Mouse (Mus musculus) brain, adult 2 months (tissue): ENCODE data around the gene Slc6a6.

Experiments used
- DNase-seq: peaks from one replicate; pipeline ENCODE4 v3.0.0; 2011; ENCODE audit warnings: low read depth, low spot score

Slc6a6 gene

DNA sequence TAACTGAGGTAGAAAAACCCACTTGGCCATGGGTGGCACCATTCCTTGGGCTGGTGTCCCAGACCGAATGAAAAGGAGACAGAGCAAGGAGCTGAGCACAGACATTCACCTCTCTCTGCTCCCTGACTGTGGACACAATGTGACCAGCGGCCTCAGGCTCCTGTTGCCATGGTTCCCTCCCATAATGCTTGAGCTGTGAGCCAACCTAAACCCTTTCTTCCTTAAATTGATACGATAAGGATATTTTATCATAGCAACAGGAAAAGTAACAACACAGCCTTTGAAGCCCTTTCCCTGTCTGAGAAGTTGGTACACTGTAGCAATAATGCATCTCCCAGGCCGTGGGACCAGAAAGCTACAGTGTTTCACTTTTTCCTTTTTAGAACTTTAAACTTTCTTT, 14.6 kb upstream of the Slc6a6 start:
- DNase-seq = no peak

DNA sequence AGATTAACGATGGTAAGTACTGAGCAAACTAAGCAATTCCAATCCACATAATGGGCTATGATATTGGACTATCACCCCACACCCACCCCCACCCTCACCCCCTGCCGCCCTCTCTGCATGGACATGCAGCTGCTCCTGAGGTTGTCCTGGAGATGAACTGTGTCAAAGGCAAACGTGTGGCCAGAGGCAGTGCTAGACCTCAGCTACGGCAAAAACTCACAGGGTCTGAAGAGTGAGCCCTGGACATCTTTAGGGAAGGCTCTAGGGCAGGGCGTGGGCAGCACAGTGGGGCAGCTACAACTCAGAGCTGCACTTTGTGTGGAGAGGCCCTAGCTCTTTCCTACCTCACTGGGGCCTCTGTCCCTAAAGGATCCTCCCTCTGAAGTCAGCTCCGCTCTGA, 13.6 kb upstream of the Slc6a6 start:
- DNase-seq = no peak

DNA sequence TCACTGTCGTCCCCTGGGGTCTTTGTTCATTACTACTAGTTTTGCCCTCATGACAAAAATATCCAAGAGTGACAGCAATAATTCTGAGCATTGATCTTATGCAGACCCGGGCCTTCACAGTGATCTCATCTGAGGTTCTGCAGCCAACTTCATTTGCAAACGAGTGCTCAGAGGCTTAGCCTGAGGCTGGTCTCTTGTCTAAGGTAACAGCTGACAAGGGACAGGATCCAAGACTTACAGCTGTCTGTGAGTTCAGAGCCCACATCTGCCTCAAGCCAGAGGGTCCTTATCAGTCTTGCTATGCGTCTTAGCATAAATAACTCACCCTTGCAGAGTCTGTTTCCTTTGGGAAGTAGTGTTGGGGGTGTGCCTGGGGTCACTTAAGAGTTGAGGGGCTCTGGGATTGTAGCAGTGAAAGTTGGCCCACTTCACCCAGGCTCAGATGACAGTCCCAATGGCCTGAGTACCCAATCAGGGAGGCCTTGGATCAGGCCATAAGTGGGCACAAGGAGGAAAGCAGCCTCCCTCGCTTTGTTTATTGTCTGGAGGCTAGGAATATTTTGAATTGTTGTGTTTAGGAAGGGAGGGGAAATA, 9.0 kb upstream of the Slc6a6 start:
- DNase-seq = no peak

DNA sequence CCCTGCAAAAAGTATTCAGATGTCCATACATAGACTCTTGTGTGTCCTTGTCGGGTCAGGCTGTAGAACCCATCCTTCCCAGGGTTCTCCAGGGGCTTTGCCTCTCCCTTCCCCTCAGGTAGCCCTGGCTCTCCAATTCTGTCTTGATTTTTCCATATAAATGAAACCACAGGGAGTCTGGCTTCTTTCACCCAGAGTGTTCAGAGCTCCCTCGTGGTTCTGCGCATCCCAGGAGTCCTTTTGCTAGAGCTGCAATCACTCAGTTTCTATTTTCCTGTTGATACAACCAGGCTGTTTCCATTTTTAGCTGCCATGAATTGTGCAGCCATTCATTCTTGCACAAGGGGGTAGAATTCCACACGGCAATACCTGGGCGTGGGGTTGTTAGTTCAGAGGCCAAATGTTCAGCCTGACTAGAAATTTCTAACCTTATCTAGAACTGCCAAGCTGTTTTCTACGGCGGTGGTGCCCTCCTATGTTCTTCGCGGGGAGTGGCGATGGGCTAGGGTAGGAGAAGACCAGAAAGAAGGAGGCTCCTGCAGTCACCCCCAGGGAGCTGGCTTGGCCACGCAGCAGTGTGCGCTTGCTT, 5.3 kb upstream of the Slc6a6 start:
- DNase-seq = no peak

DNA sequence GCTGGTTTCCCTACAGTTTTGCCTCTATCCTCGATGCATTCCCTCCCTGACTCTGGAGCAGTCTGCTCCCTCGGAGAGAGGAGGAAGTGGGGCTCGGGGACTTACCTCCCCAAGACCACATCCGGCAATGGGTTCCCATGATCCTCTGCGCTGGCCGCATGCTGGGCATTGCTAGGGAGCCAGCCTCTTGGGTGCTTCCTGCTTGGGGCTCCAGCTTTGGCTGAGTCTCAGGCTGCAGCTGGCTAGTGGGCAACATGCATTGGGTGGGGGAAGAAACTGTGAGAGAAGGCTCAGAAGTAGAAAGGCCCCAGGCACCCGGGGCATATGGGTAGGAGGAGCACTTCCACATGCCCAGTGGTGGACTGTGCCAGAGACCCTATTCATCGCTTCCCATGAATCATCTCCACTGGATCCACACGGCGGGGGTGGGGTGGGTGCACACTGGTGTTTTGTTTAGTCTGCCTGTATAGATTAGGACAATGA, 4.7 kb upstream of the Slc6a6 start:
- DNase-seq = peak; percentile 82

DNA sequence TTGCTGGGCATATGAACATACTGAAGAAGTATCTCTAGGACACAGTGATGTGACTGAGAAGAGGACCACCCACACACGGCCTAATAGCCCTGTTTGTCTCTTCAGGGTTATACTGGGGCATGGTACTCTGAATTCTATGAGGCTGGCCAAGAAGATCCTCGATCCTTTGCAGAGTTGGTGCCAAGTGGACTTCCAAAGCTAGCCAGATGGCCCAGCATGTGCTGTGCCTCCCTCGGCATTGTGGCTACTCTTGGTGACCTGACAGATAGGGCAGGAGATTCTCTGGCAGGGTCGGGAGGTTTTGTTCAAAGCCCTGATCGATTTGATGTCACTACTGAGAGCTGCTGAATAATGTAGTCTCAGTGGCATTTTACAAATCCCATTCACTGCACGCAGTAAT, 4.1 kb upstream of the Slc6a6 start:
- DNase-seq = peak; percentile 78

DNA sequence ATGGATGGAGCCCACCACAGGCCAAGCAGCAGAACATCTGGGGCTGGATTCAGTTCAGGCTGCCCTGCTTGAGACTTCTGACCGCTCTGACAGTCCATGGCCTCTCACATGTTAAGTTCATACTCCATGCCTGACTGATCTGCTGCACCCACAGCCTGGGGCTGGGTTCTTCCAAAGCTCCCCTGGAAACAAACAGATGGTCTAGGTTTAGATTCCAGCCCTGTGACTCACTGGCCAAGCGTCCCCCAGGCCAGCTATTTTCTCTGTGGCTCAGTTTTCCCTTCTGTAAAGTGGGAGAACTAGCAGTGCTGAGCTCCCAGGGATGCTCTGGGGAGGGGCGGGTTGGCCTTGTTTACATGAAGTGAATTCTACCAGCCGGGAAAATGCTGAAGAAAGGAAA, 2.0 kb upstream of the Slc6a6 start:
- DNase-seq = no peak

DNA sequence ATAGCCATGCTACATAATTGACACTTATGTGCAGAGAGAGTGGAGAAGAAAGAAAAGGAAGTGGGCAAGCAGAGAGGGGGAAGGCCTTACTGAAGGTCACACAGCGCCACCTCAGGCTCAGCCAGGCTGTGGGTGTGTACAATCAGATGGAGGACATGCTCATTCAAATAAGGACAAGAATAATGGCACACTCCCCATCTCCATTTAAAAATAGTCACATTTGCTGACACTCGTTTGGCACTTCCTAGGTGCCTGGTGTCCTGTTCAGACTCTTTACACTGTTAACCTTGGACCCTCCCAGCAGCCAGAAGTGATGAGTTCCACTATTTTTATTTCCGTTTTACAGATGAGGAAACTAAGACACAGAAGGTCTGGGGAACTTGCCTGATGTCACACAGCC, 732 bp upstream of the Slc6a6 start:
- peak; percentile 58 for DNase-seq

DNA sequence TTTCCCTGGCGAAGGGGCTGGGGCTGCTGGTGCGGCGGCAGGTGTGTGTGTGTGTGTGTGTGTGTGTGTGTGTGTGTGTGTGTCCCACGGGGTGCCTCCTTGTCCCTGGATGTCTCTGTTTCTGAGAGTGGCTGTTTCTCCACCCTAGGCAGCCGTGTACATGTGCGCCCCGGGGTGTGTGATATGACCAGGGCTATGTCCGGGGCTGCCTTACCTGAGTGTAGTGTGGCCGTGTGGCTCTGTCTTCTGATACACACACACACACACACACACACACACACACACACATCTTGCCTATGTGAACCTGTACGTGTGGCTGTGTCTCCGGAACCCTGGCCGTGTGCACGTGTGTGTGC, 599 bp downstream of the Slc6a6 start:
- peak; percentile 36 for DNase-seq

DNA sequence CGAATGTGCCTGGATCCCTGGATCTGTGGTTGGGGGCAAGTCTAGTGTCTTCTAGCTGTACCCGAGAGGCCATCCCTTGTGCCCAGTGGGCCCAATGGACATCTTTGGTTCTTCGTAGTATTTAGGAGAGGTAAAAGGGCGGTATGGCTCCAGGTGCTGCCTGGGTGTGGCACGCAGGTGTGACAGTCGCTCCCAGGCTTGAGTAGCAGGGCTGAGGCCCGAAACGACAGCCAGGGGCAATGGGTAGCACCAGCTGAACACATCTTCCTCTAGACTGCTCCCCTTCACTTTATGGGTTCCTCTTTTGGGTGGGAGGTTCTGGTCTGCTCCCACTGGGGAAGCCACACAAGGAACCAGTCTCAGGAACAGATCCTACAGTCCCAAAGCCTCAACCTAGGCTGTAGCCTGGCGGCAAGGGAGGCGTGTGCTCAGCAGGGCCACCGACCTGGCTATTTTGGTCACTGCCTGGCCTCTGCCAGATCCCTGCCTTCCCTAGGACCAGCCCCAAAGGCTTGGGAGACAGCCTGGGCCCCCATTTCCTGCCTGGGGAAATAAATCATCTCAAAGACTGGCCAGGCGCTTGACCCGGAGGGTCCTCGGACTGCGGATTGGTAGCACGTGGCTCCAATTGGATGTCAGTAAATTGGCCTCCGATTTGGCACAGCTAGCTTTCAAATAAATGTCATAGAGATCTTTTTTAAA, 1.1 kb downstream of the Slc6a6 start:
- peak; percentile 76 for DNase-seq

DNA sequence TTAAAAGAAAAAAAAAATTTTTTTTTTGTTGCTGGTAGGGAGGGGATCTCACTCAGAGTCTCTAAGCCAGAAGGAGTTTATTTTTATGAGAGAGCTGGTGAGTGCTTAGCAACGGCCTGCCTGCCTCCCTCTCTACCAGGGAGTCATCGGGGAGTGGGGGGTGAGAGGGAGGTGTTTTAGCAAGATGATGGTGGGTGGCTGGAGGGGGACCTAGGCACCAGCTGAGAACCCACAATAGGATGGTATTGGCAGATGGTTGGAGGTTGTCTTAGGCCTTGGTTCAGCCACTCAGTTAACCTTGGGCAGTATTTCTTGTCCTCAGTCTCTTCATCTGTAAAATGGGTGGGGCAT, 1.7 kb downstream of the Slc6a6 start:
- peak; percentile 87 for DNase-seq

DNA sequence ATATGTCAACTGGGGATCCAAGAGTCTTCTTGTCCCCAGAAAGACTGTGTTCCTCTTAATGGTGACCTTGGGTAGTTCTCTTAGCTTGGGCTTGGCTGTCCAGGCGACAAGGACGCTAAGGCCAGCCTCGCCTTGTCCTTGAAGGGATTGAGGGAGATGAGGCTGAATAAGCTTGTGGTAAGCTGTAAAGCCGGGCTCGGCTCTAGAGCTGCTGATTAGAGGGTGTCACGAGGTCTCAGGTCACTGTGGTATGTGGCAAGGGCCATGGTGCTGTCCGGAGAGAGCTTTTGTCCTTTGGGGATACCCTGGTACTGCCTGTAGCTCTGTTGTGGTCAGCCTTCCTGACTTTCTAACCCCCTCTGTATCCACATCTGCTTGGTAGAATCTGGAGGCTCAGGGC, 2.0 kb downstream of the Slc6a6 start:
- DNase-seq = no peak

DNA sequence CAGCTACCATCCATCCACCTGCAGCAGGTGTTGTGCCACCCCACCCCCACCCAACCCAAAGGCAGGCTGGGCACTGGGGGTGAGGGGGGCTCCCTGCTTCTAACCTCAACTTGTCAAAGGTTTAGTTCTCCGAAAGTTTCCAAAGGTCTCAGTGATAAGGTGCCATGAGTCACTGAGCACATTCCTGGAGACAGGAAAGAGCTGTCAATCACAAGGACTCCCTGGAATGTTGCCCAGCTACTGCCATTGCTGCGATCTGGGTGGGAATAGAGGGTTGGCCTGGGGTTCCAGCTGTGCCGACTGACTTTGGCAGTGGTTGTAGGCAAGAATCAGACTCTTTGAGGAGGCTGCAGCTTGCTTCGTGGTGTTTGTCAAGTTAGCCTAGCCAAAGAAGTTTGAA, 2.7 kb downstream of the Slc6a6 start:
- DNase-seq = peak; percentile 65

DNA sequence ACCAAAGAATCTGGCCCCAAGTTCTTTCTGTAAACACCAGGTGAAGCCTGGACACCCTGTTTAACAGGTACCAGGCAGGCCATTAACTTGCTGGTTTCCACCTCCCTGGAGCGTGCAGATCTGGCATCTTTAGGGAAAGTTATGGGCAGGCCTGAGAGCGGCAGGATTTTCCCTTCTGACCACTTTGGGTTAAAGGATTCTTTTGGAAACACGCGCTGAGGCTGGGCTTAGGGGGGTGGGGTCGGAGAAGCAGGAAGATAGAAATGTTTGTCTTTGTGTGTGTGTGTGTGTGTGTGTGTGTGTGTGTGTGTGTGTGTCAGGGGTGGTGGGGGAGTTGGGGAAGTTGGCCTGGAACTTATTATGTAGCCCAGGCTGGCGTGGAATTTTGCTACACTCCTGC, 4.2 kb downstream of the Slc6a6 start:
- no peak for DNase-seq

DNA sequence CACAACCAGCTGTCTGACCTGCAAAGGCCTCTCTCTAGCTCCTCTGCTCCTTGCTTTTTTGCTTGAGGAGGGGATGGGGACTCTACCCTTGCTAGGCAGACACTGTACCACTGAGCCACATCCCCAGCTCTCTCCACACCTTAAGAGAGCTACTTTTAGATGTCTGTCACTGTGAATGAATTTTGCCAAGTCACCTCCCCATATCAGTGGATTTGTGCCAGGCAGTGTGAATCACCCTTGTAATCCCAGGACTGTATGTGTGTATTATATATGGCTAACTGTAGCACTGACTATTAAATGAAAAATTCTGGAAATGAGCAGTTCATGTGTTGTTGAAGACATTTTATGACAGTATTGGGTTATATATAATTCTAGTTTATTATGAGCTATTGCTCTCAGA, 5.4 kb downstream of the Slc6a6 start:
- DNase-seq = peak; percentile 71

DNA sequence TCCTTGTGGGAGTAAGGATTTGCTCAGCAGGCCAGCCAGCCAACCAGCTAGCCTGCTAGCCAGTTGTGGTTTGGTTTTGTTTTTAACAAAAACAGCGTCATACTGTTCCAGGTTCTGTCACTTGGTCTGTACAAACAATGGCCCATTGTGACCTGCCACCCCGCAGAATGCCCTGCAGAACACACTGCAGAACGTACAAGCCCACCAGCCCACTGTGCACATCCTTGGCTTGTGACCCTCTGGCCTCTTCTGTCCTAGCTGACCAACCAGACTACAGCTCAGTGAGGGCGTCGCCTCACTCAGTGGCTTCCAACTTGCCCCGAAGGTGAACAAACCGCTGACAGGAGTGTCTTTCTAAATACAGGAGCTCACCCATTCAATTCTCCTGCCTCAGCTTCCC, 6.4 kb downstream of the Slc6a6 start:
- no peak for DNase-seq

DNA sequence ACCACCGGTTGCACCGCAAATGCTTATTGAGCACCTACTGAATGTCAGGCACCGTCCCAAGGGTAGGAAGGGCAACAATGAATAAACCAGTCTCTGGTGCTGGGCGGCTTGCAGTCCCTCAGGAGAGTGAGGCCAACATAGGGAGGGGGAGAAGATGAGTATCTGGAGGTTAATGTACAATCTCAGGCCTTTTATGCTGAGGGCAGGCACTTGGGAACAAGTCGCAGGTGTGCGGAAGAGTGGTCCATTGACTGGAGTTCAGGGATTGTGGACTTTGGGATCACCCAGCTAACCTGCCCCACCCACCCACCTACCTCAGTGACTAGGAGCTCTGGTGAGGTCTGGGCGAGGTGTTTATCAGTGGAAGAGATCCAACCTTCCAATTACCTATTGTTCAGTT, 6.8 kb downstream of the Slc6a6 start:
- DNase-seq = no peak

DNA sequence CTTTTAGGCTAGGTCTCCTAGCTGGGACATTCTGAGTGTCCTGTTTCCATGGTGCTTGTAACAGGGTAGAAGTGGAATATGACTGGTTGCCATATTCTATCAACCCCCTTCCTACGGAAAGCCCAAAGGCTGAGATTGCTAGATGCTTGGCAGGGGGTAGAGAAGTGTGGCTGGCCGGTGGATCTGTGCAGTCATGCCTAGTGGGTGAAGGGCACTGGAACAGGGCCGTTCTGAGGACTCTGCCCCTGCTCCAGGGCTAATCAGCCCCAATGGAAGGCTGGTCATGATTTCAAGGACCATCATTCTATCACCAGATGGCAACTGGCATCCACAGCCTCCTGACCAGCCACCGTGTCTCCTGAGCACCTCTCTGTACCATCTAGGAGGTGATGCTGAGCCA, 7.7 kb downstream of the Slc6a6 start:
- no peak for DNase-seq

DNA sequence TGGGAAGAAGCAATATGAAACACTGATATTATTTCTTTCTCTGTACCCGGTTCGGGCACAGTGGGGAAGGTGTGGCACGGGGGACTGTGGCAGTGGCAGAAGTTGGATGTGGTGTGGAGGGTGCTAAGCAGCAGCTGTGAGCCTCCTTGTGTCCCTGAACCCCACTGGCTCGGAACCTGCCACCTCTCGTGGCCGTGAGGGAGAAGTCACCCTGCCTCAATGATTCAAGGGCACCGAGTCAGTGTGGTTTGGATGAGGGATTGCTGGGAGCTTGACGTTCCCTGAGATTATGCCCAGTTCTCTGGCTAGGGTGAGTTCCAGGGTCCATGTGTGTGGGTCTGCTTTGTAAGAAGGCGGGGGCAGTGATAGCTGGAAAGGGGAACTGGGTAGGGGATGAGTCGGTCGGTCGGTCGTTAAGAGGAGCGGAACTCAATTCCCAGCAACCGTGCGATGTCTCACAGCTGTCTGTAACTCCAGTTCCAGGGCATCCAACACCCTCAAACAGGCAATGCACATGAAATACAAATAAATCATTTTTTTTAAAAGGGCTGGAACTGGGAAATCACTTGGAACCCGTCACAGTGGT, 9.5 kb downstream of the Slc6a6 start:
- no peak for DNase-seq

DNA sequence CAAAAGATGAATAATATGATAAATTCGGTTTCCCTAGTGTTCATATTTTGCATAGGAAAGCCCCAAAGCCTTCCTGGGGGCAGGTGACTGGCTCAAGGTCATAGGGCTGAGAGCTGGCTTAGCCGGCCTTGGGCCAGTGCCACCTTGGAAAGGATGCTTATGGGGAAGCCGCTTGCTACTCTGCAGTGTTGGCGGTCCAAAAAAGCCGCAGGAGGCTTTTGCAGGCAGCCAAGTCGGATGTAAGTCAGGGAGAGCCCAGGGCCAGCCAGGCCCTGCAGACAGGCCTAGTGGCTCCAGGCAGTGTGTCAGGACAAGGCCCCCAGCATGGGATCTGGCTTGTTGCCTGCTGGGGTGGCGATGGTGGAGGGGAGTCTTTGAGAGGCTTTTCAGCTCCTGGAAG, 10.8 kb downstream of the Slc6a6 start:
- DNase-seq = peak; percentile 91

DNA sequence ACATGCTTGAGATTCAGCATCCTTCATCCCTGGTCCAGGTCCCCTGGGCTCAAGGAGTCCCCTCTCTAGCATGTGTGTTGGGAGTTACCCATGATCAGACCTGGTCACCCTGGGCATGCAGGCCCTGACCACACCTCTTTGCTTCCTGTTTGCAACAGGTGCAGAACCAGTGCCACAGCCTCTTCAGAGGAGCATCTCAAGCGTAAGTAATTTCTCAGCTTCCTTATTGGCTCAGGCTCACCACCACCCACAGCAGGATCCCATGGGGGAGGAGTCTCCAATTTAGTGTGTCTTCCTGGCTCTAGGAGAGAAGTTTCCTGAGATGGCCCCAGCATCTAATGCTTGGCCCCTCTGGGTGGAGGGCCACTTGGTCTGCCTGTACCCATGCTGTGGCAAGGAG, 15.0 kb downstream of the Slc6a6 start:
- DNase-seq = no peak

DNA sequence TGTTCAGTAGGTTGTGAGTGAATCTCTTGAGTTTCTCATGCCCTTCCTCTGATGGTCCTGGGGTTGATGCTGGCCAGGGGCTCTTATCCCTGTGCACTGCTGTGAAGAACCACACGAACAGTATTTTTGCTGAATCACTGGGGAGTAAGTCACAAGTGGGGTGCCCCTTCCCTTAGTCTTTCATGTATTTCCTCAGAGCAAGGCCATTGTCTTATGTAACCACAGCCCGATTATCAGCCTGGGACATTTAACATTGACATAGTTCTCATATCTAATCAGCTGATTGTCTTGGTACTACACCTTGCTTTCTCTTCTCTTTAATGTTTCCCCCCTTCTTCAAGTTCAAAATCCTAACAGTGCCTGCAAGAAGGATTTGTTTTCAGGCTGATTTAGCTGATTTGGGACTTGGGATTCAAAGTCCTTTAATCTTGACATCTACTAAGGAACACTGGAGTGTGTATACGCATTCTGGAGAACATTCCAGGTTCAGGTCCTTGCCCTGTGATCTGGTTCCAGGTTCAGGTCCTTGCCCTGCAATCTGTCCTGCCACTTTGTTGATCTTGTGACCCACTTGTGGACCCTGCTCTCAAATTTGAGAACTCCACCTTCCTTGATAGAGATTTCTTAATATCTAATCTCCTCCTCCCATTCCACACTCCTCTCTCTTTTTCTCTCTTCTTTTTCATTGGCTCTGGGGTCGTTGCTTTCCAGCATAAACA, 15.8 kb downstream of the Slc6a6 start:
- no peak for DNase-seq
